Mouse (Mus musculus): ENCODE data around the gene Col4a2. TPM values are rescaled to one million over a fixed set of nuclear protein-coding genes. Genes with fewer than 3 reads are reported as not detected.

Col4a2 gene
- polyA plus RNA-seq, 1 experiment from 2014 or later, result 47.2 TPM

- Histone ChIP-seq H3K9me3 (ENCODE audit: control insufficient read depth, low read length) (no peaks in the 10 kb centered on the region), H3K27me3 (ENCODE audit: control insufficient read depth, insufficient read depth, low read length) (no peaks in the 10 kb centered on the region), H3K4me3 (ENCODE audit: low read depth, low read length) (no peak overlapping the region), H3K9ac (ENCODE audit: low read length) (no peak overlapping the region), H3K27ac (replicated peaks) (no peak overlapping the region), H3K4me1 (replicated peaks; ENCODE audit: control insufficient read depth, insufficient read depth) (no peaks in the 10 kb centered on the region; the same call in 1 of the 2 replicates), H3K36me3 (ENCODE audit: control insufficient read depth, insufficient read depth, low read length) (no peaks in the 10 kb centered on the region), H3K4me2 (replicated peaks; ENCODE audit: low read depth) (no peak overlapping the region)
- ATAC-seq (ENCODE audit: low FRiP score, low TSS enrichment) (no peak), DNase-seq (ENCODE audit: low spot score) (no peak)
- TF ChIP-seq EP300 (optimal IDR thresholded peaks at IDR 0.05), result no peak
- 77% methylated on average over 3 of the region's 3 CpGs for WGBS
Measured at GRCm38 (mm10) chr8:11287139-11287538, 25.5 kb upstream of the Col4a2 start.

- Histone ChIP-seq H3K36me3 (ENCODE audit: control insufficient read depth, insufficient read depth, low read length) (no peaks in the 10 kb centered on the region), H3K4me1 (replicated peaks; ENCODE audit: control insufficient read depth, insufficient read depth) (no peaks in the 10 kb centered on the region; the same call in 1 of the 2 replicates), H3K27me3 (ENCODE audit: control insufficient read depth, insufficient read depth, low read length) (no peaks in the 10 kb centered on the region), H3K4me2 (replicated peaks; ENCODE audit: low read depth) (no peak overlapping the region), H3K9ac (ENCODE audit: low read length) (no peak overlapping the region), H3K9me3 (ENCODE audit: control insufficient read depth, low read length) (no peaks in the 10 kb centered on the region), H3K4me3 (ENCODE audit: low read depth, low read length) (no peak overlapping the region), H3K27ac (replicated peaks) (no peak overlapping the region)
- DNase-seq (ENCODE audit: low spot score) (no peak), ATAC-seq (ENCODE audit: low FRiP score, low TSS enrichment) (no peak)
- TF ChIP-seq CTCF (IDR thresholded peaks at IDR 0.05; ENCODE audit: low read depth), result no peak
- TF ChIP-seq EP300 (optimal IDR thresholded peaks at IDR 0.05), result no peak
- 80% methylated on average over 6 of the region's 6 CpGs for WGBS
Measured at GRCm38 (mm10) chr8:11288286-11288685, 24.3 kb upstream of the Col4a2 start.

- TF ChIP-seq EP300 (optimal IDR thresholded peaks at IDR 0.05) (no peak), CTCF (IDR thresholded peaks at IDR 0.05; ENCODE audit: low read depth) (no peak)
- H3K27me3 ChIP-seq (ENCODE audit: control insufficient read depth, insufficient read depth, low read length), result no peaks in the 10 kb centered on the region
- no peak overlapping the region for H3K27ac ChIP-seq (replicated peaks)
- H3K4me2 ChIP-seq (replicated peaks; ENCODE audit: low read depth), result no peak overlapping the region
- H3K9me3 ChIP-seq (ENCODE audit: control insufficient read depth, low read length), result no peaks in the 10 kb centered on the region
- H3K4me3 ChIP-seq (ENCODE audit: low read depth, low read length), result no peak overlapping the region
- DNase-seq (ENCODE audit: low spot score), result no peak
- H3K9ac ChIP-seq (ENCODE audit: low read length), result no peak overlapping the region
- no peak for ATAC-seq (ENCODE audit: low FRiP score, low TSS enrichment)
- WGBS, result 7% methylated on average over 1 of the region's 1 CpGs
- no peaks in the 10 kb centered on the region for H3K36me3 ChIP-seq (ENCODE audit: control insufficient read depth, insufficient read depth, low read length)
- no peaks in the 10 kb centered on the region for H3K4me1 ChIP-seq (replicated peaks; ENCODE audit: control insufficient read depth, insufficient read depth)
Measured at GRCm38 (mm10) chr8:11290533-11290932, 22.1 kb upstream of the Col4a2 start.

GRCm38 (mm10) chr8:11292611-11293010 lies 20.0 kb upstream of the Col4a2 start:
- no peak for ATAC-seq (ENCODE audit: low FRiP score, low TSS enrichment)
- Histone ChIP-seq H3K4me2 (replicated peaks; ENCODE audit: low read depth) (no peak overlapping the region), H3K4me3 (ENCODE audit: low read depth, low read length) (no peak overlapping the region), H3K27ac (replicated peaks) (no peak overlapping the region), H3K4me1 (replicated peaks; ENCODE audit: control insufficient read depth, insufficient read depth) (no peaks in the 10 kb centered on the region; the same call in 1 of the 2 replicates), H3K36me3 (ENCODE audit: control insufficient read depth, insufficient read depth, low read length) (no peaks in the 10 kb centered on the region), H3K27me3 (ENCODE audit: control insufficient read depth, insufficient read depth, low read length) (no peaks in the 10 kb centered on the region), H3K9me3 (ENCODE audit: control insufficient read depth, low read length) (no peaks in the 10 kb centered on the region), H3K9ac (ENCODE audit: low read length) (no peak overlapping the region)
- DNase-seq (ENCODE audit: low spot score), result no peak
- no peak for TF ChIP-seq CTCF (IDR thresholded peaks at IDR 0.05; ENCODE audit: low read depth)
- no peak for TF ChIP-seq EP300 (optimal IDR thresholded peaks at IDR 0.05)
- WGBS, result 41% methylated on average over 3 of the region's 3 CpGs

- H3K9ac ChIP-seq (ENCODE audit: low read length), result no peak overlapping the region
Measured at GRCm38 (mm10) chr8:11296282-11296943, 16.2 kb upstream of the Col4a2 start.

GRCm38 (mm10) chr8:11297141-11297838 lies 15.3 kb upstream of the Col4a2 start:
- TF ChIP-seq EP300 (optimal IDR thresholded peaks at IDR 0.05) (no peak), CTCF (IDR thresholded peaks at IDR 0.05; ENCODE audit: low read depth) (no peak)
- H3K36me3 ChIP-seq (ENCODE audit: control insufficient read depth, insufficient read depth, low read length), result no peaks in the 10 kb centered on the region
- ATAC-seq (ENCODE audit: low FRiP score, low TSS enrichment) (peak; percentile 8; the same call in 1 of the 2 replicates), DNase-seq (ENCODE audit: low spot score) (no peak)
- 70% methylated on average over 8 of the region's 8 CpGs for WGBS
- no peak overlapping the region for H3K4me2 ChIP-seq (replicated peaks; ENCODE audit: low read depth)
- peaks cover 4% of the 10 kb centered on the region; the same call in 1 of the 2 replicates for H3K4me1 ChIP-seq (replicated peaks; ENCODE audit: control insufficient read depth, insufficient read depth)
- H3K27me3 ChIP-seq (ENCODE audit: control insufficient read depth, insufficient read depth, low read length), result no peaks in the 10 kb centered on the region
- H3K9ac ChIP-seq (ENCODE audit: low read length), result no peak overlapping the region
- no peaks in the 10 kb centered on the region for H3K9me3 ChIP-seq (ENCODE audit: control insufficient read depth, low read length)
- H3K27ac ChIP-seq (replicated peaks), result peak overlapping the region; percentile 24
- H3K4me3 ChIP-seq (ENCODE audit: low read depth, low read length), result no peak overlapping the region

More at GRCm38 (mm10) chr8:11296282-11296943, 16.2 kb upstream of the Col4a2 start:
- no peak for TF ChIP-seq CTCF (IDR thresholded peaks at IDR 0.05; ENCODE audit: low read depth)
- no peak for TF ChIP-seq EP300 (optimal IDR thresholded peaks at IDR 0.05)
- peaks cover 4% of the 10 kb centered on the region; the same call in 1 of the 2 replicates for H3K4me1 ChIP-seq (replicated peaks; ENCODE audit: control insufficient read depth, insufficient read depth)
- H3K4me2 ChIP-seq (replicated peaks; ENCODE audit: low read depth), result no peak overlapping the region
- peak overlapping the region; percentile 13; the same call in 1 of the 2 replicates for H3K27ac ChIP-seq (replicated peaks)
- no peak overlapping the region for H3K4me3 ChIP-seq (ENCODE audit: low read depth, low read length)
- H3K36me3 ChIP-seq (ENCODE audit: control insufficient read depth, insufficient read depth, low read length), result no peaks in the 10 kb centered on the region
- DNase-seq (ENCODE audit: low spot score) (no peak), ATAC-seq (ENCODE audit: low FRiP score, low TSS enrichment) (no peak)
- 72% methylated on average over 10 of the region's 10 CpGs for WGBS
- H3K27me3 ChIP-seq (ENCODE audit: control insufficient read depth, insufficient read depth, low read length), result no peaks in the 10 kb centered on the region
- no peaks in the 10 kb centered on the region for H3K9me3 ChIP-seq (ENCODE audit: control insufficient read depth, low read length)
